Mouse (Mus musculus): Measurements from ENCODE around the gene Rnd2. TPM values are rescaled to one million over a fixed set of nuclear protein-coding genes. Genes with fewer than 3 reads are reported as not detected.

Rnd2 gene
- polyA plus RNA-seq, 2 experiments: 10.4 to 20.7 TPM

GRCm38 (mm10) chr11:101484245-101484644 is 19.4 kb downstream of the Rnd2 start:
- Histone ChIP-seq H3K4me3 (replicated peaks; ENCODE audit: low read length) (no peak overlapping the region), H3K4me2 (replicated peaks; ENCODE audit: low read depth, low read length, severe bottlenecking) (no peak overlapping the region), H3K27me3 (ENCODE audit: control insufficient read depth, insufficient read depth, low read length) (no peaks in the 10 kb centered on the region), H3K9ac (ENCODE audit: low read depth, low read length, severe bottlenecking) (no peak overlapping the region), H3K4me1 (ENCODE audit: control insufficient read depth, insufficient read depth, low read length) (no peaks in the 10 kb centered on the region), H3K36me3 (ENCODE audit: control insufficient read depth, insufficient read depth, low read length) (peaks cover 14% of the 10 kb centered on the region), H3K27ac (replicated peaks; ENCODE audit: low read depth, low read length) (no peak overlapping the region), H3K9me3 (ENCODE audit: control insufficient read depth, low read length) (no peaks in the 10 kb centered on the region)
- TF ChIP-seq POLR2A (IDR thresholded peaks at IDR 0.05; ENCODE audit: borderline replicate concordance, extremely low read depth, insufficient read depth, insufficient read length): no peak
- WGBS: 77% methylated on average over 6 of the region's 6 CpGs
- DNase-seq (ENCODE audit: low spot score) (no peak), ATAC-seq (ENCODE audit: low FRiP score, low read depth) (no peak)

GRCm38 (mm10) chr11:101484814-101485213 is 20.0 kb downstream of the Rnd2 start:
- Histone ChIP-seq H3K27me3 (ENCODE audit: control insufficient read depth, insufficient read depth, low read length) (no peaks in the 10 kb centered on the region), H3K36me3 (ENCODE audit: control insufficient read depth, insufficient read depth, low read length) (peaks cover 14% of the 10 kb centered on the region), H3K4me2 (replicated peaks; ENCODE audit: low read depth, low read length, severe bottlenecking) (no peak overlapping the region), H3K9ac (ENCODE audit: low read depth, low read length, severe bottlenecking) (no peak overlapping the region), H3K27ac (replicated peaks; ENCODE audit: low read depth, low read length) (no peak overlapping the region), H3K9me3 (ENCODE audit: control insufficient read depth, low read length) (no peaks in the 10 kb centered on the region), H3K4me3 (replicated peaks; ENCODE audit: low read length) (no peak overlapping the region), H3K4me1 (ENCODE audit: control insufficient read depth, insufficient read depth, low read length) (no peaks in the 10 kb centered on the region)
- ATAC-seq (ENCODE audit: low FRiP score, low read depth) (no peak), DNase-seq (ENCODE audit: low spot score) (no peak)
- no peak for TF ChIP-seq POLR2A (IDR thresholded peaks at IDR 0.05; ENCODE audit: borderline replicate concordance, extremely low read depth, insufficient read depth, insufficient read length)
- WGBS: 83% methylated on average over 7 of the region's 7 CpGs

GRCm38 (mm10) chr11:101485509-101486028 is 20.8 kb downstream of the Rnd2 start:
- no peak for TF ChIP-seq POLR2A (IDR thresholded peaks at IDR 0.05; ENCODE audit: borderline replicate concordance, extremely low read depth, insufficient read depth, insufficient read length)
- Histone ChIP-seq H3K9me3 (ENCODE audit: control insufficient read depth, low read length) (no peaks in the 10 kb centered on the region), H3K27me3 (ENCODE audit: control insufficient read depth, insufficient read depth, low read length) (no peaks in the 10 kb centered on the region), H3K36me3 (ENCODE audit: control insufficient read depth, insufficient read depth, low read length) (peaks cover 14% of the 10 kb centered on the region), H3K4me1 (ENCODE audit: control insufficient read depth, insufficient read depth, low read length) (no peaks in the 10 kb centered on the region), H3K9ac (ENCODE audit: low read depth, low read length, severe bottlenecking) (no peak overlapping the region), H3K27ac (replicated peaks; ENCODE audit: low read depth, low read length) (no peak overlapping the region), H3K4me2 (replicated peaks; ENCODE audit: low read depth, low read length, severe bottlenecking) (no peak overlapping the region), H3K4me3 (replicated peaks; ENCODE audit: low read length) (no peak overlapping the region)
- 46% methylated on average over 6 of the region's 6 CpGs for WGBS
- ATAC-seq (ENCODE audit: low FRiP score, low read depth) (no peak), DNase-seq (ENCODE audit: low spot score) (no peak)

GRCm38 (mm10) chr11:101486126-101486525 is 21.3 kb downstream of the Rnd2 start:
- Histone ChIP-seq H3K27me3 (ENCODE audit: control insufficient read depth, insufficient read depth, low read length) (no peaks in the 10 kb centered on the region), H3K9me3 (ENCODE audit: control insufficient read depth, low read length) (no peaks in the 10 kb centered on the region), H3K36me3 (ENCODE audit: control insufficient read depth, insufficient read depth, low read length) (peaks cover 14% of the 10 kb centered on the region), H3K27ac (replicated peaks; ENCODE audit: low read depth, low read length) (no peak overlapping the region), H3K4me3 (replicated peaks; ENCODE audit: low read length) (no peak overlapping the region), H3K9ac (ENCODE audit: low read depth, low read length, severe bottlenecking) (no peak overlapping the region), H3K4me2 (replicated peaks; ENCODE audit: low read depth, low read length, severe bottlenecking) (no peak overlapping the region), H3K4me1 (ENCODE audit: control insufficient read depth, insufficient read depth, low read length) (no peaks in the 10 kb centered on the region)
- 71% methylated on average over 6 of the region's 6 CpGs for WGBS
- no peak for ATAC-seq (ENCODE audit: low FRiP score, low read depth)
- no peak for TF ChIP-seq POLR2A (IDR thresholded peaks at IDR 0.05; ENCODE audit: borderline replicate concordance, extremely low read depth, insufficient read depth, insufficient read length)
- DNase-seq (ENCODE audit: low spot score): no peak

GRCm38 (mm10) chr11:101506269-101506780 is 41.5 kb downstream of the Rnd2 start:
- DNase-seq (ENCODE audit: low spot score) (no peak), ATAC-seq (ENCODE audit: low FRiP score, low read depth) (no peak)
- peaks cover 35% of the 10 kb centered on the region for H3K36me3 ChIP-seq (ENCODE audit: control insufficient read depth, insufficient read depth, low read length)
- H3K9me3 ChIP-seq (ENCODE audit: control insufficient read depth, low read length): no peaks in the 10 kb centered on the region
- TF ChIP-seq POLR2A (IDR thresholded peaks at IDR 0.05; ENCODE audit: borderline replicate concordance, extremely low read depth, insufficient read depth, insufficient read length): no peak
- no peak overlapping the region for H3K27ac ChIP-seq (replicated peaks; ENCODE audit: low read depth, low read length)
- H3K9ac ChIP-seq (ENCODE audit: low read depth, low read length, severe bottlenecking): no peak overlapping the region
- no peak overlapping the region for H3K4me3 ChIP-seq (replicated peaks; ENCODE audit: low read length)
- no peaks in the 10 kb centered on the region for H3K27me3 ChIP-seq (ENCODE audit: control insufficient read depth, insufficient read depth, low read length)
- 86% methylated on average over 5 of the region's 5 CpGs for WGBS
- H3K4me2 ChIP-seq (replicated peaks; ENCODE audit: low read depth, low read length, severe bottlenecking): no peak overlapping the region
- H3K4me1 ChIP-seq (ENCODE audit: control insufficient read depth, insufficient read depth, low read length): no peaks in the 10 kb centered on the region
